Mouse (Mus musculus): ENCODE measurements around the gene Jmy. TPM values are rescaled to one million over a fixed set of nuclear protein-coding genes. Genes with fewer than 3 reads are reported as not detected.

Gene Jmy
- polyA plus RNA-seq, 2 experiments from 2014 or later, result 1.5 to 2.1 TPM

DNA sequence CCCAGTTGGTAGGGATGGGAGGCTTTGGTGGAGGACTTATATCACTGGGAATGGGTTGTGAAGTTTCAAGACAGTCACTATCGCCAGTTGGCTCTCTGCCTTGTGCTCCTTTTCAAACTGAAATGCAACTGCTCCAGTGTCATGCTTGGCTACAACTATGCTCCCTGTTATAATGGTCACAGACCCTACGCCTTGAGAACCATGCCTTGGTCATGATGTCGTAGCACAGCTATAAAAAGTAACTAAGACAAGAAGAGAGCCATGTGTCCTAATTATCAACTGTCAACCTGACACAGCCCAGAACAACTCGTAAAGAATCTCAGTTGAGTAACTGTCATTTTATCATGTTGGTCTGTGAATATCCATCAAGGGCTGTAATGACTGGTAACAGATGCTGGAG lies 41.0 kb downstream of the Jmy start:
- no peak for ATAC-seq

DNA sequence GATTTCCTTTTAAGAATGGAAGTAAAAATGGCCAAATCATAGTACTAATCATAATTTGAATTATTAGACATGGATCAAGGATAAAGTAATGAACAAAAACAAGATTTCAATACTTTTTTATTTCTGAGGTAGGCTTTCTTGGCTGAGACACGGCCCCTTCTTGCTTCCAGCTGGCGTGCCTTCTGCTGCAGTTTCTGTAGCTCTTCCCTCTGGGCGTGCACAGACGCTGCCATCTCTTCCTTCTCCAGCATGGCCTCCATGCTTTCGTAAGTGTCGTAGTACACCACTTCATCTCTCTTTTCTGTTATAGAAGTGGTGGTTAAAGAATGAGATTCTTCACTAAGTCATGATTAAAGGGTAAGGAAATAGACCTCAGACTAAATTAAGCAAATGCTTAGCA lies 46.3 kb downstream of the Jmy start:
- ATAC-seq, result no peak

DNA sequence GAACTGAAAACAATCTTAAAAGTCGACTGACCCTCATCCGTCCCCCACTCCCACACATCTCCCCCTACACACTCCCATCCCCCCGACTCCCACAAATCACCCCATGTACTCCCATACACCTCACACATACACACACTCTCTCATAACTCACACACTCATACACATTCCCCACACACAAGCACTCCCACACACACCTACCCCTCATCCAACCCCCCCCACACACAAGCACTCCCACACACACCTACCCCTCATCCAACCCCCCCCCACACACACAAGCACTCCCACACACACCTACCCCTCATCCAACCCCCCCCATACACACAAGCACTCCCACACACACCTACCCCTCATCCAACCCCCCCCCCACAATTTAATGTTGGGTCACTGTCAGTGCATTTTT lies 59.4 kb downstream of the Jmy start:
- no peak for ATAC-seq

DNA sequence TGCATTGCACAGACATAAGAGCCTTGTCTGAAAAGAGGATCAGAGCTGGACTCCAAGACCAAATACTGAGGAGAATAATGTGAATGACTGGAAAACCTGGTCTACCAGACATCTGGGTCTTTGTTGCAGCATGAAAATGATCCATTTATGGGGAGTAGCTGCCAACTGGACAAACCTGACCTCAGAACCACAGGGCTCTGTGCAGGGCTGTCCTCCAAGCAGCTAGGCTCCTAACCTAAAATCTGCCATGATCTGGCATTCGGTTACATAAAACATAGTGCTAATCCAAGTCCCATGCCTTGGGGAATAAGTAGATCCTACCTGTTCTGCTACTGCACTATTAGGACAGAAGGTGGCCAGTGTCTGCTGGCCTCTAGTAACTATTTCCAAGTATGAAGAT lies 70.4 kb downstream of the Jmy start:
- ATAC-seq, result no peak

DNA sequence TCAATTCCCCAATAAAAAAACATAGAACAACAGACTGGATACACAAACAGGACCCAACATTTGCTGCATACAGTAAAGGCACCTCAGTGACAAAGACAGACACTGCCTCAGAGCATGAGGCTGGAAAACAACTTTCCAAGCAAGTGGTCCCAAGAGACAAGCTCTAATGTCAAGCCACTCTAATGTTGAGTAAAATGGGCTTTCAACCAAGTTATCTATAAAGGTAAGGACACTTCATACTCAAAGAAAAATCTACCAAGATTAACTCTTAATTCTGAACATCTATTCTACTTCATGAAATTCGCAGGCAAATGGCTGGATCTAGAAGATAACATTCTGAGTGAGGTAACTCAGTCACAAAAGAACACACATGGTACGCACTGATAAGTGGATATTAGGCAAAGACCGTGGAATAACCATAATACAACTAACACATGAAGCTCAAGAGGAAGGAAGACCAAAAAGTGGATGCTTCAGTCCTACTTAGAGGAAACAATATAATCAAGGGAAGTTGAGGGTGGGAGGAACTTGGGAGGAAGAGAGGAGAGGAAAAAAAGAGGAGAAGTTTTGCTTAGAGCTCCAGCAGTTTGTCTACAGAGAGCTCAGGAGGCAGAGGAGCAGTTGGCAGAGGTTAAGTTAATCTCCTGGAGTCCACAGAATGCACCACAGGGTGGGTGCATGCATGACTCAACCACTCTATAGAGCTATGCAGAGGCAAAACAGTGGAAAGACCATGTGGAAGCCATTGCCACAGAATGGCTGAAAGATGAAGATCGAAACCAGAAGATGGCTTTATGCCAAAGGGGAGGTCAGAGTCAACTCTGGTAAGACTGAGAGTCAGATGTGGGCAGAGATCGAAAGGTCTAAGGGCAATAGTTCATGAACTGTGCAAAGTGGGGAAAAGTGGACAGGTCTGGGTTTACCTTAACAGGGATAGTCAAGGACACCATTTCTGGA lies 71.4 kb downstream of the Jmy start:
- no peak for ATAC-seq

DNA sequence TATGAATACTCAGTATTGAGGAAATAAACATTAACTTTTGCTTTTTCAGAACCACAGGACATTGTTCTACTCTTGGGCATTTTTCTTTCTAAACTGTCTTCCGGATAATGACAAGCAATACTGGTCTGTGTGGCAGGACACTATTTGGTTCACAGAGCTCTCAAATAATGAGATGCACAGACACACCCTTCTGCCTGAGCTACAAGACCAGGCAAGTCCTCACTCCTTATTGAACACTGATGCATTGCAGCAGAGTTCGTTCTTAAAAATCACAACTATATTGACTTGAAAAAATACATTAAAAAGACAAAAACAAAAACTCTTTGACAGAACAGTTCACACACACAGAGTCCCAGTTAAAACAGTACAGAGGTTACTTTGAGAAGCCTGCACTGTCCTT lies 76.4 kb downstream of the Jmy start:
- ATAC-seq, result no peak

DNA sequence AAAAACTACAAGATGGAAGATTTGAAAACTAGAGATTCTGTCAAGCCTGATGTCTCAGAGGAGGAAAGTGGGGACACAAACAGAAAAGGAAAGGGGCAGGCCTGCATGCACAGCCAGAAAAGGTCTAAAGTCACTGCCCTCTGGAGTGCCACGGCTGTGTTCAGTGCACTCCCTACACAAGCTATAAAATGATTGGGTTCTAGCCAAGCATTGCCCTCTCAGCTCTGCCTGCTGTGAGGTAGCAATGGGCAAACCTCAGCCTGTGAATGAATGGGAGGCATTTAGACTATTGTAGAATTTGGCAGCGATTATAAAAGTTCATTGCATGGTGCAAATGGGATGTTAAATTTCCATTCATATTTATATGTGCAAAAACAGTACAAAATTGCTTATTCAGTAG lies 79.8 kb downstream of the Jmy start:
- ATAC-seq, result no peak

DNA sequence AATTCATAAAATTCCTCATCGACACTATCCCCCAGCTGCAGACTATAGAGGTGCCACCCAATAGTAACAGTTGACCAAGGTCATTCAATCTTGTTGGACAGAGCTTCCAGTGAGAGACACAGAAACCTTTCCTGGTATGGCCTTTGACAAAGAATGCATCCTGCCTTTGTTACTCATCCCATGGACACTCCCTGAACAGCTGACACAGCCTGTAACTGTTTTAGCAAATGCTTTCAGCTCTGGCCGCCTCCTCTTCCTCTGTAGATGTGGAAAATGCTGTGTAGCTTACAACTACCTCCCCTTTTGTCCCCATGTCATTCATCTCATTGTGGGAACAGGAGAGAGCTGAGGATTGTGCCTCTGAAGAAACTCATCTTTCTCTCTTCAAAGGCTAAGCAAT lies 81.3 kb downstream of the Jmy start:
- ATAC-seq, result no peak

DNA sequence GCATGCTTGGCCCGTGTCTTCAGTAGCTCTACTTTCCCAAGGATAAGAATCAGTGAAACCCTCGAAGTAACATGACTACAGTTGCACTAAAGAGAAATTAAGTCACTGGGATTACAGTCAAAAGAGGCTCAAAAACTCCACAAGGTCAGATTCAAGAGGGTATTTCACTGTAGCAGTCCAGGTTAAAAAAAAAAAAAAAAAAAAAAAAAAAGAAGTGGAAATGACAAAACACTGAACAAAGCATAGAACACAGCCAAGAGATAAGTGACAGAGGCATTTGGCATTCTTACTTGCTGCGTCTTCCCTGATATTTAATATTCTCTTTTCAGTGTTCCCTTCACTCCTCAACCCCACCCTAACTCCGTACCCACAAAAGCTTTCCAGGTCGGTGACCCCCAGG lies 84.6 kb downstream of the Jmy start:
- no peak for ATAC-seq

DNA sequence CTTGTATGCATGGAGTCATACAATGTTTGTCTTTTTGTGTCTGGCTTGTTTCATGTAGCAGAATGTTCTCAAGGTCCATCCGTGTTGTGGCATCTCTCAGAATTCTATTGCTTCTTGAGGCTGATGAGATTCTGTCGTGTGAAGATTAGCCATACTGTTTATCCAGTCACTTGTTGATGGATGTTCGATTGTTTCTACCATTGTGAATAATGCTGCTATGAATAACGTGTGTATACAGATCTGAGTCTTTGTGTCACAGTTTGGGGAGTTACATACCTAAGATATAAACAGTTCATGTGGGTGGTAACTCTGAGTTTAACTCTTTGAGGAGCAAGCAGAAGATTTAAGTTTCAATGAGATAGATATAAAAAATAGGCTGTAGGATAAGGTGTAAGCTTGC lies 89.3 kb downstream of the Jmy start:
- ATAC-seq, result no peak

DNA sequence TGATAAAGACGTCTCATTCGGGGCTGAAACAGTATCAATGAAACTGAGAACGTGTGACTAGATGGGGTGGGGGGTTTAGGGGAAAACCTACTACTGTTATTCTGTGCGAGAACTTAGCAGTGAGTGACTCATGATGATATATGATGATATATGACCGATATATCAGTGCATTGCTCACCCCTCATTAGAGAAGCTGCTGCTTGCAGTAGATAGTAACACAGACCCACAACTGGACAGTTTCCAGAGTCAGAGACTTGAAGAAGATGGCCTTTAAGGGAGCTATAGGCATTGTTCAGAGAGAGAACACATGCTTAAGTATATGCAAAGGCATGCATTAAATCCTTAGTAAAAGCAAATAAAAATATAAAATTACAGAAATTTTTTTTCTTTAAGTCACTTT lies 92.8 kb downstream of the Jmy start:
- ATAC-seq, result no peak

DNA sequence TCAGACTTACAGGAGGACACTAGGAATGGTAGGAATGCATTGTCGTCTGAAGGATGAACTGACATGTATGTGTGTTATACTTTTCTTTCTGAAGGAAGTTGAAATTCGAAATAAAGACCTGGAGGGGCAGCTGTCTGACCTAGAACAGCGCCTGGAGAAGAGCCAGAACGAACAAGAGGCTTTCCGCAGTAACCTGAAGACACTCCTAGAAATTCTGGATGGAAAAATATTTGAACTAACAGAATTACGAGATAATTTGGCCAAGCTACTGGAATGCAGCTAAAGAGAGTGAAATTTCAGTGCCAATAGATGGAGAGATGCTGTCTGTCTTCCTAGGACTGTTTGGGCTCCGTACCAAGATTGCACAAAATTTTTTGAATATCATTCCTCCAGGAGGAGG lies 97.7 kb downstream of the Jmy start:
- ATAC-seq, result no peak

DNA sequence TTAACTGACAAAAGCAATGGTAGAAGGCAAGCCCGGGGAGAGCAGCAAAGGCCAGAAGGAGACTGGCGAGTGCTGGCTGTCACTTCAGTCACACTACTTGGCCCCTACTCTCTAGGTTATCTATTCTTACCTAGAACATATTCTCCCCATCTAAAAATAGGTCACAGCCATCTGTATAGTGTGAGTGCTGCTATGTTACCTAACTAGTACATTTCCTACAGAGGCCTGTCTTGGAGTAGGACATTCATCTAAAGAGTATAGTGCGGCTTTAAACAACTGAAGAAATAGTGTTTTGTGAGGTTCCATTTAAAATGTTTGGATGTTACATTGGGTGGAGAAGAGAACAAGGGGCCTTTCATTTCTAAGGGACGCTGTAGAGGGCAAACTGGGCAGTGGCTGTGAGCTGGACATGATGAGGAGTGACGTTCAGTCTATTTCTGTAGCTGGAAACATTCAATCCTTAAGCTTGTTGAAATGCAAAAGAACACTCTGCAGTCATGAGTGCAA lies 99.8 kb downstream of the Jmy start:
- ATAC-seq, result no peak

DNA sequence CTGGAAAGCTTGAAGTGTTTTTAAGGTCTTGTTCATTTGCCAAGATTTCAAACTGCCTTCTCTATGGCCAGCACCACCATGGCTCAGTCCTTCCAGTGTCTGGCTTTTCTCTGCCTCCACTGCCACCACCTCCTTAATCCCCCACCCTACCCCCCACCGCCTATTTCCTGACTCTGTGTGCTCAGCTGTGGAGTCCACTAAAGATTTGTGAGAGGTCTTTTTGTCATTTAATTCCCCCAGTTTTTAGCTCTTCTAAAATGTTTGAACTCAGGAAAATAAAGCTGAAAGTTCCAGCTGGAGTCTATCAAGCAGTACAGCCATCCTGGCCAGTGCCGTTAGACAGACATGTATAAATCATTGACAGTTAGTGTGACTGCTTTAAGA lies 110.4 kb downstream of the Jmy start:
- ATAC-seq, result no peak

DNA sequence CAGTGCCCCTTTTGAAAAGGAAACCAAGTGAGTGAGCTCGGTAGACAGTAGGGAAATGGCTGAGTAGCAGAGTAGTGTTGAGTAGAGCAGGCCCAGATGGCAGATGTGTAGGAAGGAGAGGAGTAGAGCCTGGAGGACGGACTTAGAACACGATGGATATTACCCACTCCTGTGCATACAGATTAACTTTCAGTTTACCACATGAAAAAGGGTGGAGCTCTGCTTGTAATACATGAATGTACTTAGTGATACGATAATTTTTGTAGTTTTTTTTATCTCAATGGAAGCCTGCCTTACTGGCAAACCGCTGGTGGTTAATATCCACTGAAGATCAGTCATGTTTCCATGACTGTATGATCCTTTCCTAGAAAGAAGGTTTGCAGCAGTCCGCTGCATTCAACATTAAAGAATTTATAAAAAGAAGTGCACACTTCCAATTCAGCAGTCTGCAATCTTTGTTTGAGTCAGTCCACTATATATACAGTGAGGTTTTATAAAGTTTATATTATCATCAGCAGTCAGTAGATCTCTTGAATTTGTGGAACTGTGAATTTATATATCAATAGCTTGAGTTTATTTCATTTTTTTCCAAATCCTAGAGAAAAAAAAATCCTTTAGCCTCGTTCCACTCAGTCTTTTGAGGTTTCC lies 110.9 kb downstream of the Jmy start:
- no peak for ATAC-seq

DNA sequence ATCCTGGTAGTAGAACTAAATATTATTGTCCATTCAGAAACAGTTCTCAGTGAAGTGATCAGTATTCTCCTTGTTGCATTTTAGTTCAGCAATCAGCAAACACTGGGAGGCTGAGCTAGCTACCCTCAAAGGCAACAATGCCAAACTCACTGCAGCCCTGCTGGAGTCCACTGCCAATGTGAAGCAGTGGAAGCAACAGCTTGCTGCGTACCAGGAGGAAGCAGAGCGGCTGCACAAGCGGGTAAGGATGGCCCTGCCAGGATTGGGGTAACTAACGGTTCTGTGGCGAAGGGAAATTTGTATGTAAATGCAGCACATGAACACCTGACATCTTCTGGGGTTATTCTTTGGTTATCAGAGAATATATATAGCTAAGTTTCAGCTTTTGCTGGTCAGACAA lies 112.2 kb downstream of the Jmy start:
- no peak for ATAC-seq

DNA sequence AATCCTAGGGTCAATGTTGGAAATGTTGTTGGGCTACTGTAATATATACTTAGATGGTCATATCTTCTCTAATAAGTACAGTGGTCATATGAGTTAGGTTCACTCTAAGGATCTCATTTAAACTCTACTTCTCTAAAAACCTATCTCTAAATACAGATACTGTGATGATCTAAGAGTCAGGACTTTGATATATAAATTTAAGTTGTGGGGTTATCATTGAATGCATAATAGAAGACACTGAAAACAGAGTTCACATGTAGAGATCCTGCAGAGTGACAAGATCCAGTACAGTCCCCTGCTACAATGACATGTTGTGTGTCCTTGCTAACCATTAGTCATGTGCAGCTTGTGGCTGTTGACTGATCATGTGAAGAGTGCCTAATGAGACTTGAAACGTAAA lies 114.5 kb downstream of the Jmy start:
- no peak for ATAC-seq

DNA sequence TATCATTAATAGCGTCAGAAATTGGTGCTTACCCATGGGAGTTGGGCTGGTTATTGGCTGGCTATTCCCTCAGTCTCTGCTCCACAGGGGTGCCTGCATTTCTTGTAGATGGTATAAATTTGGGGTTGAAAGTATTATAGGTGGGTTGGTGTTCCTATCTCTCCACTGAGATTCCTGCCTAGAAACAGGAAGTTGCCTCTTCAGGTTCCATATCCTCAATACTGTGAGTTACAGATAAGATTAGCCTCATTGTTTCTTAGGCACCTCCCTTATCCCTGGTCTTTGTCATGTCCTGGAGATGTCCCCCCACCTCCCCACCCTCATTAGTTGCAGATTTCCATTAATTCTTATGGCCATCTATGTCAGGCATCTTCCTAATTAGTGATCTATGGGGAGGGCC lies 115.1 kb downstream of the Jmy start:
- ATAC-seq, result no peak

DNA sequence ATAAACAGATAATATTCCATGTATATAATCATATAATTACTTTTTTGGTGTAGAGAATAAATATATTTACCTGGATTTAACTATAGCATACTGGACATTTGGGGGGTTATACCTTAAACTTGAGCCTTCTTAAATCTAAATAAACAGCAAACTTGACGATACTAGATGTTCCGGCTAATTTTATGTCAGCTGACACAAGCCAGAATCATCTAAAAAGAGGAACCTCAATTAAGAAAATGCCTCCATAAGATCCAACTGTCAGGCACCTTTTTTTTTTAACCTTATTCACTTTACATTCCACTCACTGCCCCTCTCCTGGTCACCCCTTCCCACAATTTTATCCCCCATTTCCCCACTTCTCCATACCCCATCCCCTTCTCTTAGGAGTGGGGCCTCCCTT lies 116.0 kb downstream of the Jmy start:
- no peak for ATAC-seq

DNA sequence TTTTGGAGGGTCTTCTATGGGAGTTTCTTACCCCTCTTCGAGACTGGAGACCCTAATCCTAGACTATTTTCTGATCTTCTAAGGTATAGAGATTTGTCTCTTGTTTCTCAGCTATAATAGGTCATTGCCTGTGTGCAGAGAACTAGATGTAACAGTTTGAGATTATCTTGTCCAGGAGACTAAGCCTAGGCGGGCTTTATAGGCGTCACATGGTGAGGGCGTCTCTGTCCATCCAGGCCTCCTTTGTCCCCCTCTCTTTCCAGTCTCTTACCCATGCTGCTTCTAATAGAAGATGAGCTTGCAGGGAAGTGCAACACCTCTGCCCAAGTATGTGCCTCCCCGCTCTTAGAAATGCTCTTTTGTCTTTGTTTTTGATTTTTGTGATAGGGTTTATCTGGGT lies 116.5 kb downstream of the Jmy start:
- no peak for ATAC-seq

DNA sequence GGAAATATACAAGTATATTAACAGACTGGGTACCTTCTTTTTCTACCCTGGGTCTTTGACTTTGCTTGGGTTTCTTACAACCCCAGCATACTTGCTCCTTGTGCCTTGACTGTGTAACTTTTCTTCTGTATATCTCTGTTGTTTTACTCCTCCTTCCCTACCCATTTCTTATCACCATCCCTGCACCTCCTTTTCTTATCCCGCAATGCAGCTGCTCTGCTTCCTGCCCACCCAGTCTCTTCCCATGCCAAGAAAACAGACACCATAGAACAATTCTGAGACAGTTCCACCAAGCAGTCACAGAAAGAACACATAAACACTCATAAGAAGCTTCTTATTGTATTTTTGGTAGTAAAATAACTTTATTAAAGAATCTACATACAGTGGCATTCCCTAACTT lies 118.3 kb downstream of the Jmy start:
- no peak for ATAC-seq

DNA sequence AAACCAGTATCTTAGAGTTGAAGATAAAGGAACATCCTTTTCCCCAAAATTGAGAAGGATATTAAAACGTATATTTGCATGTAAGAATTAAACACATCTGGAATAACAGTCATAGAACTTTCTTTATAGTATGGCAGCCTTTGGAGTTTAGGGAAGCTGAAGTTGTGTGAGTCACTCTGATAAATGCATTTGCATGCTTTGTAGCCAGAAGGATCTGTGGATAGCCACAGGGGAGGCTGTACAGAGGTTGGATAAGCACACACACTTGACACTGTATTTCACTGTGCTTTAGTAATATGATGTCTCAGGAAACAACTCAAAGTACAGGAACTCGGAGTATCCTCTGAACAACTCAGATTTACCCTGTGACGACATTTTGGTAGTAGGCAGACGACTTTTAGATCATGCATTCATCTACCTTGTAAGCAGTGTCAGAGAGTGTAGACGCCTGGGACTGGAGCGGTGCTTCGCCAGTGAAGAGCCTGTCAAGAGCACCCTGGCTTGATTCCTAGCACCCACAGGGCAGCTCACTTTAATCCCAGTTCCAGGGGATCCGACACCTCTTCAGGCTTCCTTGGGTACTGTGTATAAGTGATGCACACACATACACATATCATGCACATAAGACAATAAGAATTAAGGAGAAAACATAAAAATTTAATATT lies 119.1 kb downstream of the Jmy start:
- no peak for ATAC-seq

Data from activated CD4-positive, CD25-positive, alpha-beta regulatory T cell, adult 4 months (primary cell).